Mouse (Mus musculus) c-Kit-negative CD71-positive TER-119-positive erythroid progenitor cells, embryonic 14.5 days (primary cell): ENCODE measurements at regions not wholly inside any gene's neighbourhood (a gene's known extent, or its start where the extent isn't known, plus 50 kb on each side); places are given as distances from the start of the nearest gene placed in this dataset.
A peak's percentile ranks its signal among the peaks of the same experiment; 100 is the strongest.

ENCODE experiments used
- DNase-seq: peaks from one replicate; pipeline ENCODE4 v3.0.0-alpha.2; 2013; ENCODE audit warnings: low read depth, low spot score

DNA sequence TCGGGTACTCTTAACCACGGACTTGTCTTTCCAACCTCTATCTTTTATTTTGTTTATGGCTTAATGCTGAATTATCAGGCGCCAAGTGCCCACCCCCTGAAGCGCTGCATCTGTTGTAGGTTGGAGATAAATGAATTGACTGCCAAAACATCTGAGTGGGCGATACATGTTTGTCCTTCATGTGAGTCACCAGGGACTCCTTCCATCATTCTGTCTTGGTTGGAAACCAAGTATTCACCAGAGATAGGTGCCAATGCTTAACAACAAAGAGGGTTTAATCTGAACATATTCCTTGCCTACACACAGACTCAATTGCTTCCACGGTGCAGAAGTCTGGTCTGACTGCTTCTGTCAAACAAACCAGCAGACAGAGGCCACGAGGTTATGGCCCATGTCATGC lies 203.6 kb downstream of the Rpap3 start:
- DNase-seq: no peak

DNA sequence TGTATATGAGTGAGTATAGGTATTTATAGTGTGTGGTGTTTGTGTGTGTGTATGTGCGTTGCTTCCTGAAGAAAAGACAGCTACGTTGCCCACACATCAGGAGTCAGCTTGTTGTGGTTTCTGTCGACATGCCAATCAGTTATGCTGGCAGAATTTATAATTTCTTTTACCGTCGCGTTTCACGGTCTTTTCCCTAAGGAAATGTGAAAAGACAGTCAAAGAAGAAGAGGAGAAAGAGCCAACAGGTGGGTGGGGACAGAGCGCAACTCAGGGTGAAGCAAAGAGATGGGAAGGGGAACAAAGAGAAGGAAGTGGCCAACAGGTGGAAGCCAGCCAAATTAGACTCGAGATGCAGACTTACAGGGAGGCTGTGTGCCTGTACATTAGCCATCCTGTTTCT lies 204.2 kb downstream of the Rpap3 start:
- DNase-seq: no peak

DNA sequence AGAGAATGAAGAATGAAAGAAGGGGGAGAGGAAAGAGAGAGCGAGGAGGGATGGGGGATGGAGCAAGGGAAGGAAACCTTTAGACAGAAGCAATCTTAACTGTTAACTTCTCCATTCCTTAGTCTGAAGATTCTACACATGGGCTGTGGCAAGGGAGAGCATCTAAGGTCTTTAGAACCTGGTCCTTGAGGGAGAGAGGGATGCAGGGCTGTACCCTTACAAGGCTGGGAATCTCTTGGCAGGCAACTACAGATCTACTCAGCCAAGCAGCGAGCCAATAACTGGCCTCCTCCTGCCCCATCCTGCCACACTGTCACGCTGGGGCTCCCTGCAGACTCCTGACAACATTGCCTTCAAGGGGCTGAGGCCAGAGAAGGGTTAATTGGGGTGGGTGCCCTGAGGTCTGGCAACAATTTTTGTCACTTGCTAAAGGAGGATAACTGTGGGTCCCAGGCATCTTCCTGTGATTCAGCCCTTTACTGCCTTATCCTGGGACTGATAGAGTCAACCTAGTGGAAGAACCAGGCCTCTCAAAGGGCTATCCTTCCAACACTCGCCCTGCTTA lies 205.7 kb downstream of the Rpap3 start:
- DNase-seq: no peak

DNA sequence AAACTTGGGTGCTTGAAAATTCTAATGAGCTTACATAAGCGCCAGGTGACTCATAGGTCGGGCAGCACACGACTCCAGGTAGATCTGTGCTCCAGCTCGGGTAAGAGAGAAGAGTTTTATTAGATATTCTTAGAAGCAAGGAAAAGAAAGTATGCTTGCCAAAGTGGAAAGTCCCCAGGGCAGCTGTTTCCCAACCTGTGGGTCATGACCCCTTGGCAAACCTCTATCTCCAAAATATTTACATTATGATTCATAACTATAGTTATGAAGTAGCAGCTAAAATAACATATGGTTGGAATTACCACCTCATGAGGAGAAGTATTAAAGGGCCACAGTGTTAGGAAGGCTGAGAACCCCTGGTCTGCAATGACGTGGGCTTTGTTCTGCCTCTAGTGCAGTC lies 206.4 kb downstream of the Rpap3 start:
- no peak for DNase-seq

DNA sequence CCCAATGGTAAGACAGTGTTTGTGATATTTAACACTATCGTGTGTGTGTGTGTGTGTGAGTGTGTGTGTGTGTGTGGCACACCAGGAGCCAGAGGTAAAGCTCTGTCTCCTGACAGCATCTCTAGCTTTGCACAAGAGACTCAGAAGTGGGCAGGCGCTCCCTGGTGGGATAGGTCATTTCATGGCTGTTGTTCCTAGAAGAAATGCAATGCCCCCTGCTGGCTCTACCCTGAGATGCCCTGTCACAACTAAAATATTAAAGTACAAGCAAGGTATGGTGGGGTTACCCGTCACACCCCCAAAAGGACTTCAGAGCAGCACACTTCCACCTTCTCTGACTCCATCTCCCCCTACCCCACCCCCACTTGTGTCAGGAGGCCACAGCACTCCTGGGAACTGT lies 207.2 kb downstream of the Rpap3 start:
- no peak for DNase-seq

DNA sequence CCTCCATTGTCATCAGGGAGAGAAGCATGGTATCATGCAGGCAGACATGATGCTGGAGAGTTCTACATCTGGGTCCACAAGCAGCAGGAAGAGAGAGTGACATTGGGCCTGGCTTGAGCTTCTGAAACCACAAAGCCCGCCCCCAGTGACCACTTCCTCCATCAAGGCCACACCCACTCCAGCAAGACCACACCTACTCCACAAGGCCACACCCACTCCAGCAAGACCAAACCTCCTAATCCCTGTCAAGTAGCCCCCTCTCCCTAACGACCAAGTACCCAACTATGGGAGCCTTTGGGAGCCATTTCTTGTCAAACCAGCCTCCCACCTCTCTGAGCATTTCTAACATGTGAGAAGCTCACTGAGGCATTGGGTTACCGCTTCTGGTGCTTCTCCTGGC lies 209.6 kb downstream of the Rpap3 start:
- DNase-seq: no peak

DNA sequence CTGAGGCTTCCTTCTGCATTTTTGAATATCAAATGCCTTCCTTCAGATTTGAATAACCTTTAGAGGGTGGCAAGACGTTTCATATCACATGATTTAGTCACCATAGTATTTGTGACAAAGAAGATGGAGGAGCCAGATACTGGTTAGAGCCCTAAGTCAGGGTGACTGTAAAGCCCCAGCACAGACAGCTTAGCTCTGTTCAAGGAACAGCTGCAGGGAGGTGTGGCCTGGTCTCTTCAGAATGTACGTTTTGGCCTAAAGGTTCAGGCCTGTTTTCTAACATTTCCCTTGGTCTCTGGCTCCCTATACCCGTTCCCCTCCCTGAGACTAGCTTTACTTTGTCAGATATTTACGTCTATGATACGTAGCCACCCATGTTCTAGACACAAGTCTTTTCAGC lies 212.3 kb downstream of the Rpap3 start:
- DNase-seq: no peak

DNA sequence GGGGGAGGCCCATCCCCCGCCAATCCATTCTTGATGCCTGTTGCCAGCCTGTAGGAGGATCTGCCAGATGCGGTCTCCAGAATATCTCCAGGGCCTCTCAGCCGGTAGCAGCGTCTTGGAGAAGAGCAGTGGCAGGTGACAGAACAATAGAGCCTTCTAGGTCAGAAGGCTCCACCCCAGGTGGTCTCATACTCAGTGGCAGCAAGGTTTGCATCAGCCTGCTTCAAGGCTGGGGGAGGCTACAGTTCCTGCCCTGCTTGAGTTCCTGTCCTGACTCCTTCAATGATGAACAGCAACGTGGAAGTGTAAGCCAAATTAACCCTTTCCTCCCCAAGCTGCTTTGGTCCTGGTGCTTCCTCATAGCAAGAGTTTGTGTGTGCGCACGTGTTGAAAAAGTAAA lies 213.8 kb downstream of the Rpap3 start:
- DNase-seq: no peak

DNA sequence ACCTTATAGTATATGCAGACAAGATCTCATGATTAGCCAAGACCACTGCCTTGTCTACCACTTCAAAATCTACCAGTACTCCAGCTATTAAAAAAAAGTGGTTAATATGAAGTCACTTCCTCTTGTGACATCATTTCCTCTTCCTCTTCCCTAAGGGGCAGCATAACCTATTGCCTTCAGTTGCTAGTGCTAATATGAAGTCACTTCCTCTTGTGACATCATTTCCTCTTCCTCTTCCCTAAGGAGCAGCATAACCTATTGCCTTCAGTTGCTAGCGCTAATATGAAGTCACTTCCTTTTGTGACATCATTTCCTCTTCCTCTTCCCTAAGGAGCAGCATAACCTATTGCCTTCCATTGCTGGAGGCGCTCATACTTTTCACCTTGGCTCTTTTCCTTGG lies 218.2 kb downstream of the Rpap3 start:
- no peak for DNase-seq

DNA sequence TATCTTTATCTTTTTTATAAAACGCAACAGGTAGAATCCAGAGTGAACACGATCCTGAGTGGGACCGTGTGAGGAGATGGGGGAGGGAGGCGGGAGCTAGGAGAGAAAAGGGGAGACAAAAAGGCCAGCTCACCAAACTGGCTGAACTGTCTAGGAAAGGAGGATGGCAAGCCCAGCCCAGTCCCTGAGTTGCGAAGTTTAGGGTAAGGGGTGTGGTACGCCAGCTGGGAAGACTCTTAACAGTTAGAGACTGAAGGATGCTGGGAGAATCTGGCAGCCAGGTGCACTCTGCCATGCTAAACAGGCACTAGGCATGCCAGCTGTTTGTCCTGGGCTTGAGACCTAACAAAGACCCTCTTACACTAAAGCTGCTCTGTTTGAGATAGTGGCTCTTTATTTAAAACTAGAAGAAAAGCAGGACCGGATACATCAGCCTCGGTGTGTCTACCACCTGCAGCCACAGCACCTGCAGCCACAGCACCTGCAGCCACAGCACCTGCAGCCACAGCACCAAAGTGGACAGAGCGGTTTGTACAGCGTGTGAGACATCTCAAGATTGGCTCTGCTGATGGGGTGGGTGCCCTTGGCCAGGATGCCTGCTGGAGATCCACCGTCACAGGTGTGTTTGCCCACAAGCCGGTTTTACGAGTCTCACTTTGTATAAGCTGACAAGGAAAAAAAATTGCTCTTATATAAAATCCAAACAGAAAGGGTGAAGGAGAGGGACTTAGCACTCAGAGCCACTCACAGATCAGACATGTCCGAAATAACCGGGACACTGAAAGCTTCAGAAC lies 225.1 kb upstream of the Amigo2 start:
- no peak for DNase-seq

DNA sequence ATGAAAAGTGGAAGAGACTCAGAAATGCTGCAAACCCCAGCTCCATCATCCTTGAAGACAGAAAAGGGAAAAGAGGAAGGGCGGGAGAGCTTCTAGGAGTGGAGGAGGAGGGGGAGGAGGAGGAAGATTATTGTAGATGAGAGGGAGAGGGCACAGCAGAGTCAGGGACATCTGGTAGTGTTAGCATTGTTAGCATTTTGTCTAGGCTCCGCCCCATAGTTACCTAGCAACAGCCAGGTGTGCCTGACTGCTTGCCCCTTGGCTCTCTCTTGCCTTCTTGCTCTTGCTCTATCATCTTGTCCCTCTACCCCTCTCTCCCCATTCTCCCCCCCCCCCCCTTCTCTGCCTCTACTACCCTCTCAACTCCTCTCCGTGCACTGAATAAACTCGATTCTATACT lies 224.4 kb upstream of the Amigo2 start:
- DNase-seq: no peak

DNA sequence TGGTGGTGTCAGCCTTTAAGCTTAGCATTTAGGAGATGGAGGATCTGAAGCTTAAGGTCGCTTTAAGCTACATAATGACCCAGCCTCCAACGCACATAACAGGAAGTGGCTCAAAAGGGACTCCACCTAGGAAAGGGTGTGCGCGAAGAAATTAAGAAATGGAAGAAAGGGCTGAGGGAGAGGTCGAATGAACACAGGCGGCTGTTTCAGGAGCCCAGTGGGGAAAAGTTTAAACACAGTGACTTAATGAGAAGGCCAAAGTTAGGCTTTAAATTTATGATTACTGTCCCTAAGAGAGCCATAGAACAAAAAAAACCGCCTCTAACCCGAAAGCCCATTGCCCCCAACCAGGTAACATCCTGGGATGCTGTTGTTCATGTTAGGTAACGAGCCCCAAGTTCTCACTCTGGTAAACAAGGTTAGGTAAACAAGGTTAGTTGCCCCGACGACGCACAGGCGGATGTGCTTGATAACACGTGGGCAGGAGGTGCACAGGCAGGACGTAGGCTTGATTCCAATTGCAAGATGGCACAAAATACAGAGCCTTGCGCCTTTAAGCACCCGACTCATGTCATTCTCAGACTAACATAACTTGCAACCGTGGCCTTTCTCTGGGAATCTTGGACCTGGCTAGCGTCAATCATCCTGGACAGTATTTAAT lies 222.7 kb upstream of the Amigo2 start:
- no peak for DNase-seq

DNA sequence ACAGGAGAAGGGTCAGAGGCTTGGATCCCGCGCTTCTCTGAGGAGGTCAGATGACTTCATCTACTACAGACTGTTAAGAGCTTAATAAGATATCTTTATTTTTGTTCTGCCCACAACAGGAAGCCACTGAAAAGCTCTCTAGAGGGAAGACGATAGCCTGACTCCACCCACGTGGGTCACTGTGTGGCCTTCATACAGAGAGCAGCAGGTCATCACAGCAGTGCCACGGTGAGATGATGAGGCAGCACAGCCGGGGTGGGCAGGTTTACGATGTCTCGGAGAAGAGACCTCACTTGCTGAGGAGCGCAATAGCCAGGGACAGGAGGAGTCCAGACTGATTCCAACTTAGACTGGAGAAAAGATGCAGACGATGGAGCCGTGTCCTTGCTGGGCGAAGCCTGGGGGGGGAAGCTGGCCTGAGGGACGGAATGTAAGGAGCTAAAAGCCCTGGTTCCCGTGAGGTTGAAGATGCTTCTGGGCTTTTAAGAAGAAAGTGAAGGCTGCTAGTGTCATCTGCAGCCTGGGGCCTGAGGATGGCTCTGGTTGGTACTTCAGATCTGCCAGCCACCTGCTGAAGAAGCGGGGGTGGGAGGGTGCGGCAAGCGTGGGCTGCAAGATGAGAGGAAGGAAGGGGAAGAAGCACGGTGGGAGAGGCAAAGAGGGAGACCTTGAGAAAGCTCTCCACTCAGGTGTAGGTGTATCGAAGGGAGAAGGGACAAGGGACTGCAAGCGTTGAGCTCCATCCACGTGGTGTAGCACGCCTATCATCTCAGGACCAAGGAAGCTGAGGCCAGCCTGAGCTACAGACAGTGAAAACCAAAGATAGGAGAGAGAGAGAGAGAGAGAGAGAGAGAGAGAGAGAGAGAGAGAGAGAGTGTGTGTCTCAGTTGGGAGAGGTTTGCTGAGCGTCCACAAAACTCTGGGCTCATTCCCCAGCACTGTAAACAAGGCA lies 221.9 kb upstream of the Amigo2 start:
- DNase-seq: no peak

DNA sequence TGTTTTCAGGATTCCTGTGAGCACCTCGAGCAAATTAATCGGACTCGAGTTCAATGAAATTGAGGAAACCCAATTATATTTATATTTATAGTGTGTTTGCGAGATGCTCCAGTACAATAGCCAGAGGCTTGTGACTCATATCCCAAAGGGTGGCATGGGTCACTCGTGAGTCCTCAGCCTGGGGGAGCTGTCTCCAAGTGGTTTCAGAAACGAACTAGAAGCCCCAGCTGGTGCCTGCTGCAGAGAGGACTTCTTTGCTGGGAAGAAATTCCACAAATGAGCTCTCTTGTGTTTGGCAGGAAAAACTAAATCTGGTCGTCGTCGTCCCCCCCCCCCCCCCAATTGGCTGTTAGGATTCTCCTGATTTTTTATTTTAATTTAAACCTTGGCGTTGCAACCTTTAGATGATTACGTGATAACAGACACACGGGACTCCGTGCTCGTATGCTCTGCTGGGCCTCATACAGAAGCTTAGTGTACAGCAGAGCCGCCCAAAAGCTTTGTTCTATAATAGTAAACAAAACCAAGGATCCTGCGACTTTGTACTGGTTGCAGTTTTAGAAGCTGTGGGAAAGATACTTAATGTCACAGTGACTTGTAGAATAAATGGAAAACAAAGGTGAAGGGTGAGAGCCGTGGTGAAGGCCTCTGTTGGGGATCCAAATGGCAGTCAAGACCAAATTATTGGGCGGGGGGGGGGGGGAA lies 220.8 kb upstream of the Amigo2 start:
- no peak for DNase-seq

DNA sequence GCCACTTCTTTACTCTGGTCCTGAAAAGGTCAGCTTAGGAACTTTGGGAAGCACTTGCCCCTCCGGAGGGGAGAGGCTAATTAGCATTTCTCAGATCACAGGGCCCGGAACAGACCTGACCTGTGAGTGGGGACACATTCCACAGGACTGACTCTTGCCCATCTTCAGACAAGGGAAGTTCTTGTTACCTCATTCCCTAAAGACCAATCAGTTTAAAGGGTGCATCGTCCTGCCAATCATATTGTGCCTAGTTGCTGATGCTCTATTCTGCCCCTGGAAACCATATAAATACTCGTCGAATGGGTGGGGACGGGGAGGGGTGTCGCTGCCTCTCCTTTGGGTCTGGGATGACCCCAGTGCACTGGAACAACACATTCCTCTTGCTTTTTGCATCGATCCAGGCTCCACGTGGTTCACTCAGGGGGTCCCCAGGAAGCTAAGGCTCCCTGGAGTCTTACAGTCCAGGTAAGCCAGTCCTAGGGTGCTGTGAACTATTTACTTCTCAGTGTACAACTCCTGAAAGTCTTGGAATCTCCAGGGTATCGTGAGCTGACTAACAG lies 219.9 kb upstream of the Amigo2 start:
- DNase-seq: no peak

DNA sequence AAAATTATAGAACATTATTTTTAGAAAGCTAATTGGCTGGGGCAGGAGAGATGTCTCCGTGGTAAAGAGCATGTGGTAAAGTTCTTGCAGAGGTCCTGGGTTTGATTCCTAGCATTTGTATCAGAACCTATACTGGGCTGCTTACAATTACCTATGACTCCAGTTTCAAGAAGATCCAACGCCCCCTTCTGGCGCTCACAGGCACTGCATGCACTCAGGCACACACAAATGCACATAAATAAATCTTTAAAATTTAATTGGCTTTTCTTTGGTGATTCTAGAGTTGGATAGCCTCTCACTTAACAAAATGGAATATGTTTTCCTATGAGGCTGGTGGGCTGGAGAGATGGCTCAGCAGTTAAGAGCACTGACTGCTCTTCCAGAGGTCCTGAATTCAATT lies 219.0 kb upstream of the Amigo2 start:
- peak; percentile 9 for DNase-seq

DNA sequence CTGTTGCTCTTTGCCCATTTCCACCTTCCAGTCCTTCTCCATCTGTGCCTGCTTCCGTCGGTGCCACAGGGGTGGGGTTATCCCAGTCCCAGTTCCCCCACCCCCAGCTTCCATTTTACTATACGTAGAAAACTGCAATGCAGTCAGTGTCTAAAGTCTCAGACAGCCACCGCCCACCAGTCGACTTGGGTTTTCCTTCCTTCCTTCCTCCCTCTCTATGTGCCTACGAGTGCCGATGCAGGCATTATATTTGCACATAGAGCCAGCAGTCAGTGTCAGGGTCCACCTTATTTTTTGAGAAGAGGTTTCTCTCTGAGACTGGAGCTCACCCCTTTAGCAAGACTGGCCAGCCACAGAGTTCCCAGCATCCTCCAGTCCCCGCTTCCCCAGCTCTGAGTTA lies 218.3 kb upstream of the Amigo2 start:
- DNase-seq: no peak

DNA sequence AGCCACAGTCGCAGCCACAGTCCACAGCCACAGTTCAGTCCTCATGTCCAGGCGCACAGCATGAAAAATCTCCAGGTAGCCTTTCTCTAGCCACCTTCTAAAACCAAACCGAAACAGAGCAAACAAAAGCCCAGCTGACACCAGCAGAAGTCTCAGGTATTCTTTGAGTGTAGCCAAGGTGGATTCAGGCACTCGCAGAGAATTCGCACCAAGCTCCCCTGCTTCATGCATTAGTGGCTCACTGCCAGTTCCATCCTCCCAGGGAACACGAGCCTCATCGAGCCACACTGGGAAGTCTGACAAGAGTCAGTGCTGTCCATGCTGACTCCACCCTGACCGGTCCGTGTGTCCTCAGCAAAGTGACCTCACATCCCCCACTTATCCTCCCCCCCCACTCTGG lies 217.7 kb upstream of the Amigo2 start:
- DNase-seq: no peak

DNA sequence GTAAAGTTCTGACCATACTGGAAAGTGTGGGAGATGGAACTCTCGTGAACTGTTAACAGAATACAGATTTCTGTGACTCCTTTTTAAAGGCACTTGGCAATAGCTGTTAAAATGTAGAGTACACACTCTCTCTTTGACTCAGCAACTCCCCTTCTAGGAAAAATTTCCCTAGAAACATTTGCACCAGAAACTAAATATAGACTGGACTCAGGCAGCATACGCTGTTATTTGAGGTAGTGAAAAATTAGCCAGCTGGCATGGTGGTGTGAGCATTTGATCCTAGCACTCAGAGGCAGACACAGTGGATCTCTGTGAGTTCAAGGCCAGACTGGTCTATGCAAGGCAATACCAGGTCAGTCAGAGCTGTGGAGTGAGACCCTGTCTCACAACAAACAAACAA lies 215.5 kb upstream of the Amigo2 start:
- DNase-seq: no peak

DNA sequence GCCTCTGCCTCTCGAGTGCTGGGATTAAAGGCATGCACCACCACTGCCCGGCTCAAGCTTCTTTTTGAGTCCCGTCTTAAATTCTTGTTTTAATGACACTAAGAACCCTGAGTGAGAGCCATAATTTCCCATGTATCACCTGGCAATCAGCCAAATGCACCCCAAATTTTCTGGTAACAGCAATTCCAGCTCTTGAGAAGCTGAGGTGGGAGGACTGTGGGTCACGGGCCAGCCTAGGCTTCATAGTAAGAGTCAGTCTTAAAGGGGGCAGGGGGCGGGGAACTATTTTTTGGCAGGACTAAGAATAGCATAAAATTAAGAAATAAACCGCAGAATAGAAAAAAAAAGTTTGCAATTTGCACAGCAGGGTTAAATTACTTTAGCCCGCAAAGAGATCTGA lies 214.9 kb upstream of the Amigo2 start:
- no peak for DNase-seq

DNA sequence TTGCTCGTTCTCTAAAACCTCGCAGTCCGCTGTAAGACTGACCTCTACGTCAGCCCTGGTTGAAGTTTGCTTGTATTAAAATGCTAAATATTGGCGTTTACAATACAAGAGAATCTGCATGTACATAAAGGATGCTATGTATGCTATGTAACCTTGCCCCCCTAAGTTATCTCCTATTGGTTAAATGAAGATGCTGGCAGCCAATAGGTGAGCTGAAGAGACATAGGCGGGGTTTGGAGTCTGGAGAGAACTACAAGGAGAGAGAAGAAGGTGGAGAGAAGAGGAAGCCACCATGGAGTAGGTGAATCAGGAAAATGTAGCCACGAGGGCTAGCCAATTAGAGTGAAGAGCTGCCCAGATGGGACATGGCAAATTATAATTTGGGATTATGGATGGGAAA lies 214.0 kb upstream of the Amigo2 start:
- no peak for DNase-seq
